Mouse (Mus musculus) urinary bladder, postnatal 4 days (tissue): ENCODE measurements around the gene Hmbs.

Source experiments
- DNase-seq, 2 experiments: peaks; one replicate each; pipeline ENCODE4 v3.0.0; 2021 to 2022; ENCODE audit warnings: low spot score in 2 of 2

Gene Hmbs

GRCm38 (mm10) chr9:44292490-44292889 lies 51.5 kb downstream of the Hmbs start:
- DNase-seq, result no peak

- DNase-seq, result no peak
Observed at GRCm38 (mm10) chr9:44288959-44289291, 55.1 kb downstream of the Hmbs start.

DNA sequence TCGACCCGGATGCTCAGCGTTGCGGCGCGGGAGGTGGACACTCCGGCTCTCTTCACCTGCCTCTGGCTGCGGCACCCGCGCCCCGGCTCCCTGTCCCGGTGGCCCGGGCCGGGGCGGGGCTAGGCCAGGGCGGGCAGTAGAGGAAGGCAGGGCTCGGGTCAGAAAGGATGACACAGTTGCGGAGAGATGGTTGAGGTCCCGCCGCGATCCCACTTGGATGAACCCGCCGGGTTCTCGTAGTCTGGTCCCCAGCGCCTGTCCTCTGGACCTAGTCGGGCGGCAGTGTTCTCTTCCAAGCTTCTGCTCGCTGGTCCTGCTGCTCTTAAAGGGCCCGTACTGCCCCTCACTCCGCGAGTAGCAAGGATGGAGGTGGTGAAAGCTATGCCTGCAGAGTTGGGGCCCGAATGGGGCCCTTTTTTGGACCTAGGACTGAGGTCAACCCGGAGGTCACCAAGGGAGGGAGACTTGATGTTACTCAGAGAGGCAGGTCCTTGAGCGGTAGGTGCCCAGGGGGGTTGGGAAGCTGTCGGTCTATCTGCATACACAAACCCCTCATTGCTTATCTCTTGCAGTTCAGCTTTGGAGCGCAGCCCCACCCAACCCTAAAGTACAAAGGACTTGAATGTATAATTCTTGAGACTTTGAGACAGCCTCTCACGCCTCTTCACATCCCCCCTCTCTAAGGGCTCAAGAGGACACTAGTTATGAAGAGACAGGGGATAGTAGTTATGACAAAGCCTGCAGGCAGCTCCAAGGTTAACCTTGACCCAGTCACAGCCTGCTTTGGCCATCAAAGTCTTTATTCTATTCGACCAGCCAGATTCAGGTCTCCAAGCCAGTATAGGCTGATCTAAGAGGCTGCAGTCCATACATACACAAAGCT lies 55.7 kb downstream of the Hmbs start, which contains the start of gene Abcg4:
Abcg4 (minus strand) TSS at position 540 of the 883 bp plus-strand sequence.
- no peak for DNase-seq

- DNase-seq, result no peak
Observed at GRCm38 (mm10) chr9:44287401-44288075, 56.5 kb downstream of the Hmbs start.

DNA sequence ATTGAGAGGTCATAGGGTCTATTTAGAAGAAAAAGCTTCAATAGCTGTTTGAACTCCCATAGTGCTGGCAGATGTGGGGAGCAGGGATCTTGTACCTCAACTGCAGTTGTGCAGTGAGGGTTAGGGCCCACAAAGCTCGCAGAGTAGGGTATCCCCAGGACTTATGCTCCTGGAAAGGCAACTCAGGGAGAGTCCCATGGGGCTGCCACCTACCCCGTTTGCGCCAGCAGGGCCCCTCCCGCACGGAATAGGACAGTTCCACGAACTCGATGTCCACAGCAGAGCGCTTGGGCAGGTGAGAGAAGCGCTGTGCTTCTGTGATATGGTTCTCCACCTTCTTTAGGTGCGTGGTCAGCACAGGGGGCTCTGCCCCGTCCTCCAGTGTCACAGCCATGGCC lies 57.0 kb downstream of the Hmbs start:
- no peak for DNase-seq
